In genomic region chrX:159676242-159676641, GRCm38 (mm10) we compare ENCODE assay signal across 17 mouse cellular contexts. TPM values are rescaled to one million over a fixed set of nuclear protein-coding genes. Genes with fewer than 3 reads are reported as not detected.
DNase-seq lines count a peak whose midpoint lies in the region; ATAC-seq and TF ChIP-seq lines count a peak whose summit lies in the region.
"Had no signal": no experiment of that assay in that cellular context is flagged by ENCODE, and none has a peak within 500 bp of the region (broad histone marks: within the 10 kb centered on the region; RNA-seq: fewer than 3 reads in every experiment).

No protein-coding gene starts in this region.

- WGBS in lung, embryonic 14.5 days = 17% methylated on average over 2 of the region's 2 CpGs
- 18% methylated on average over 2 of the region's 2 CpGs for WGBS in lung, postnatal 0 days
- WGBS in neural tube, embryonic 15.5 days = 33% methylated on average over 2 of the region's 2 CpGs

- no peak overlapping the region for H3K4me3 ChIP-seq in lung, embryonic 14.5 days (ENCODE audit: low read depth, low read length)
- H3K4me3 ChIP-seq in lung, postnatal 0 days (ENCODE audit: low read depth, low read length) = no peak overlapping the region
- no peak overlapping the region for H3K4me3 ChIP-seq in neural tube, embryonic 15.5 days (replicated peaks)
- H3K4me3 ChIP-seq: embryonic facial prominence, embryonic 12.5 days; heart, embryonic 15.5 days; limb, embryonic 15.5 days had no signal

- peak; percentile 17 for DNase-seq in lung, embryonic 14.5 days
- DNase-seq in lung, postnatal 0 days (ENCODE audit: low spot score) = no peak
- DNase-seq in R1 (ENCODE audit: low read depth, low spot score) = peak; percentile 33
- peak; percentile 45 for DNase-seq in thymus, postnatal 4 days
- DNase-seq in heart, adult 11 months = no peak
- DNase-seq: adrenal gland, postnatal 10 days; cerebellum, postnatal 14 days; gastrocnemius, postnatal 36 days; kidney, adult 11 months; right cerebral cortex, postnatal 25 days had no signal

- no peaks in the 10 kb centered on the region for H3K4me1 ChIP-seq in lung, embryonic 14.5 days (ENCODE audit: insufficient read depth)
- no peaks in the 10 kb centered on the region for H3K4me1 ChIP-seq in lung, postnatal 0 days (ENCODE audit: insufficient read depth, low read depth, low read length)
- no peaks in the 10 kb centered on the region for H3K4me1 ChIP-seq in neural tube, embryonic 15.5 days
- H3K4me1 ChIP-seq: embryonic facial prominence, embryonic 12.5 days; heart, embryonic 15.5 days; limb, embryonic 15.5 days had no signal

- no peak for TF ChIP-seq EP300 in lung, postnatal 0 days (IDR thresholded peaks at IDR 0.05)

- no peak overlapping the region for H3K9ac ChIP-seq in lung, embryonic 14.5 days
- no peak overlapping the region for H3K9ac ChIP-seq in lung, postnatal 0 days (replicated peaks; ENCODE audit: low read depth)
- H3K9ac ChIP-seq in neural tube, embryonic 15.5 days (replicated peaks) = no peak overlapping the region
- H3K9ac ChIP-seq: embryonic facial prominence, embryonic 12.5 days; heart, embryonic 15.5 days; hindbrain, embryonic 14.5 days; limb, embryonic 15.5 days had no signal

- H3K4me2 ChIP-seq in lung, embryonic 14.5 days = no peak overlapping the region
- no peak overlapping the region for H3K4me2 ChIP-seq in lung, postnatal 0 days (replicated peaks; ENCODE audit: low read depth, low read length)
- no peak overlapping the region for H3K4me2 ChIP-seq in neural tube, embryonic 15.5 days
- H3K4me2 ChIP-seq: embryonic facial prominence, embryonic 12.5 days; heart, embryonic 15.5 days; hindbrain, embryonic 14.5 days; limb, embryonic 15.5 days had no signal

- H3K36me3 ChIP-seq in lung, embryonic 14.5 days (ENCODE audit: insufficient read depth) = no peaks in the 10 kb centered on the region
- no peaks in the 10 kb centered on the region for H3K36me3 ChIP-seq in lung, postnatal 0 days (ENCODE audit: insufficient read depth, low read length)
- H3K36me3 ChIP-seq in neural tube, embryonic 15.5 days = no peaks in the 10 kb centered on the region
- H3K36me3 ChIP-seq: embryonic facial prominence, embryonic 12.5 days; heart, embryonic 15.5 days; limb, embryonic 15.5 days had no signal

- no peaks in the 10 kb centered on the region; the same call in 1 of the 2 replicates for H3K27me3 ChIP-seq in lung, embryonic 14.5 days (ENCODE audit: insufficient read depth, low read length)
- H3K27me3 ChIP-seq in lung, postnatal 0 days (replicated peaks; ENCODE audit: insufficient read depth, low read length) = no peaks in the 10 kb centered on the region
- H3K27me3 ChIP-seq in neural tube, embryonic 15.5 days (replicated peaks) = no peaks in the 10 kb centered on the region
- H3K27me3 ChIP-seq: embryonic facial prominence, embryonic 12.5 days; heart, embryonic 15.5 days had no signal

- no peak overlapping the region for H3K27ac ChIP-seq in lung, embryonic 14.5 days (ENCODE audit: low read depth)
- H3K27ac ChIP-seq in lung, postnatal 0 days (ENCODE audit: low read length) = no peak overlapping the region
- H3K27ac ChIP-seq in neural tube, embryonic 15.5 days (replicated peaks) = no peak overlapping the region
- H3K27ac ChIP-seq: embryonic facial prominence, embryonic 12.5 days; heart, embryonic 15.5 days; hindbrain, embryonic 14.5 days; limb, embryonic 15.5 days; macrophage had no signal

- ATAC-seq in lung, embryonic 14.5 days (ENCODE audit: insufficient read depth) = peak; percentile 44; the same call in 1 of the 2 replicates
- no peak for ATAC-seq in lung, postnatal 0 days
- ATAC-seq in megakaryocyte-erythroid progenitor cell, adult 5-6 weeks (replicated peaks; ENCODE audit: low FRiP score, low TSS enrichment, poor library complexity, severe bottlenecking) = peak; percentile 41
- no peak for ATAC-seq in neural tube, embryonic 15.5 days (ENCODE audit: low FRiP score)

- no peaks in the 10 kb centered on the region for H3K9me3 ChIP-seq in lung, embryonic 14.5 days (ENCODE audit: low read depth, low read length)
- no peaks in the 10 kb centered on the region for H3K9me3 ChIP-seq in lung, postnatal 0 days (ENCODE audit: low read length)
- H3K9me3 ChIP-seq in neural tube, embryonic 15.5 days (replicated peaks) = no peaks in the 10 kb centered on the region
- H3K9me3 ChIP-seq: embryonic facial prominence, embryonic 12.5 days; heart, embryonic 15.5 days; limb, embryonic 15.5 days had no signal

- no peak for TF ChIP-seq CTCF in lung, embryonic 14.5 days (IDR thresholded peaks at IDR 0.05; ENCODE audit: low read depth)
- TF ChIP-seq CTCF in lung, postnatal 0 days (IDR thresholded peaks at IDR 0.05) = no peak

RNA-seq across cellular contexts. Expression of gene Sh3kbp1, which starts 49.2 kb away (rescaled TPM):
- 41.5 and 42.5 TPM in 2 replicates for polyA plus RNA-seq in lung, embryonic 14.5 days (2014; fragmentation: Nextera tagmentation; extraction: Ambion mirVana)
- polyA plus RNA-seq in lung, postnatal 0 days (2015; fragmentation: Nextera tagmentation; extraction: Ambion mirVana) = 17.9 and 19.7 TPM in 2 replicates
- total RNA-seq in megakaryocyte-erythroid progenitor cell, adult 5-6 weeks (2014; fragmentation: Nextera tagmentation) = 49.9 and 52.4 TPM in 2 replicates
- total RNA-seq in megakaryocyte-erythroid progenitor cell, adult 5-6 weeks (2017) = 70.5 and 76.3 TPM in 2 replicates
- 46.2 and 54.8 TPM in 2 replicates for polyA plus RNA-seq in neural tube, embryonic 15.5 days (2015; fragmentation: Nextera tagmentation; extraction: Ambion mirVana)

Comparison
In these comparisons a context has a peak if more than half of its experiments do, and no peak if none do; other contexts are left out.
1. ATAC-seq: peak in lung, embryonic 14.5 days (single experiment) and megakaryocyte-erythroid progenitor cell, adult 5-6 weeks (single experiment); none in lung, postnatal 0 days (single experiment) and neural tube, embryonic 15.5 days (single experiment).
2. DNase-seq: peak in lung, embryonic 14.5 days (single experiment), R1 (single experiment) and thymus, postnatal 4 days (single experiment); none in lung, postnatal 0 days (single experiment) and heart, adult 11 months (single experiment).